Mouse (Mus musculus): ENCODE data around the gene Cmip. TPM values are rescaled to one million over a fixed set of nuclear protein-coding genes. Genes with fewer than 3 reads are reported as not detected.

Gene Cmip
- total RNA-seq, 2 experiments from 2014 or later: 17.6 to 22.3 TPM

- DNase-seq: peak; percentile 59 to 62
Measured at GRCm38 (mm10) chr8:117257821-117258575, 1.1 kb downstream of the Cmip start.

GRCm38 (mm10) chr8:117258576-117259040, 1.7 kb downstream of the Cmip start:
- no peak for DNase-seq

- DNase-seq: no peak
Measured at GRCm38 (mm10) chr8:117259431-117260001, 2.7 kb downstream of the Cmip start.

DNA sequence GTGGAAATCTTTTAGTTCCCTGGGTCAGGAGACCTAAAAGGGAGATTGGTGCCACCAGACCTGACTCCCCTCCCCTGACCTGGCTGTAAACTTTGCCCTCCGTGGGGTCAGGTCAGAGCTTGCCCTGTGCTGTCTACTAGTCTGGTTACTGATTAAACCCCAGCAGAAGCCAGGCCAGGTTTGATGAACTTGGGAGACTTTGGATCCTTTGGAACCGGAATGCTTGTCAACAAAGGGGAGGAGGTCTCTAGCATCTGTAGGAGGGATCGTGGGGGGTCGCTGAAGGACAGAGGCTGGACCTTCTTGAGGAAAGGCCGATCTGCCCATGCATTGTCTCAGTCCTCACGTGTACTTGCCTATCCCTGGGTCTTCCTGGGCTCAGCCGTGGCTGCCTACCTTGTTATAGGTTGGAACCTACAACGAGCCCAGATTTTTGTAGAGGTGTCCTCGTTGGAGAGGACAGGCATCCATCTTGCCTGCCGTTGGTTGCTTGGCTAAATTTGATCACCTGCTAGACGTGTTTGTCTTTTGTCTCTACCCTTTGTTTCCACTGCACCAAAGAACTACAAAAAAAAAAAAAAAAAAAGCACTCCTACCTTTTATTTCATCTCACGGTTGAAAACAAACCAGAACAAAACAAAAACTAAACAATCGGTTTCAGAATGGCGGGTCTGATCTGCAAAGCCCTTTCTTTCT, 3.5 kb downstream of the Cmip start:
- no peak for DNase-seq

- no peak for DNase-seq
Measured at GRCm38 (mm10) chr8:117260930-117261475, 4.1 kb downstream of the Cmip start.

GRCm38 (mm10) chr8:117261702-117262101, 4.8 kb downstream of the Cmip start:
- no peak for DNase-seq

DNA sequence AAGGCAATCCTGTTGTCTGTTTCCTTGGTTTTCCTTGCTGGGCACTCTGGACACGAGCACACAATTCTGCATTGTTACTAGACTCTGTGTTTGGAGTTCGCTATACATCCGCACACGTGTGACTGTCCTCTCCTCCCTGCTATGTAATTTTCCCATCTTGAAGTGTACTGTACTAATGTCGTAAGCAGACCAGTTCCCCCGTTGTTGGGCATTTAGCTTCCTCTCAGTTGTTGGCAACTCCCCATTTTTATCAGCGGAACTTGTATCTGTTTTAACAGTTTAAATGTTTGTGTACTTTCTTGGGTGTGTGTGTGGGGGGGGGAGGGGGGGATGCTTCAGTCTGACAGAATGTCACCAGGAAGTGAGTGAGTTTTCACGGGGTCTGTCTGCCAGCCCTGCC, 5.8 kb downstream of the Cmip start:
- DNase-seq: no peak

DNA sequence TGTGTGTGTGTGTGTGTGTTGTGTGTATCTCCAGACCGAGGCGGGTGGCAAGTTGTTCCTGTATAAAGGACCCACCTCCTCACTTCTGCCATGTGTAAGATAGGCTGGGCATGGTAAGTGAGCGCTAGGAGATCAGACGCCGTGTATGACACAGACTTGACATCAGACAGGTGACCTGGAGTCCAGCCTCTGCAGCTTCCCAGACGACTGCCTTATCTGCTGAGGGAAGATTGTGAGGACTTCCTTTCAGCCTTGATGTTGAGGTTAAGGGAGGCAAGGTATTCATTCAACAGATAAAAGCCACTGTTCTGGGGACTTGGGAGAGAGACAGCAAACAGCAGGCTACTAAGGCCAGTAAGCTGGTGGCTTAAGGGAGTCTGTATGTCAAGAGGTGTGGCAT, 6.6 kb downstream of the Cmip start:
- no peak for DNase-seq

DNA sequence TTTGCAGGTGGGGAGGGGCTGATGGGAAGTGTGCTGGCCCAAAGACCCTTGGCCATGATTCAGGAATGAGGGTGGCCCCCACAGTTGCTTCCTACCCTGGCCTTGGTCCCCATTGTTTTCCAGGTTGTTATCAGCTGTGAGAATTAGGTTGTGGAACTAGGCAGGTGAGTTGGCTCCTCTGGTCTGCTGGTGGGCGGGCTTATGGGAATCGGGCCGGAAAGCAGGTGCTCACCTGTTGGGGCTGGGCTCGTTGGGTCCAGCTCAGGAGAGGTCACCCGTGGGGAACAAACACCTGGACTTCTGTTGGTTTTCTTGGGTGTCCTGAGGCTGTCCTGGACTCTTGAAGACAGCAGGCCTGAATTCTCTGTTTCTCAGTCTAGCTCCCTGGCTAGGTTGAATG, 8.2 kb downstream of the Cmip start:
- DNase-seq: no peak

GRCm38 (mm10) chr8:117267403-117268129, 10.7 kb downstream of the Cmip start:
- no peak for DNase-seq

GRCm38 (mm10) chr8:117278234-117278633, 21.4 kb downstream of the Cmip start:
- DNase-seq: no peak

GRCm38 (mm10) chr8:117278668-117279132, 21.8 kb downstream of the Cmip start:
- DNase-seq: no peak

- peak; percentile 61 to 76 for DNase-seq
Measured at GRCm38 (mm10) chr8:117280488-117280887, 23.6 kb downstream of the Cmip start.

DNA sequence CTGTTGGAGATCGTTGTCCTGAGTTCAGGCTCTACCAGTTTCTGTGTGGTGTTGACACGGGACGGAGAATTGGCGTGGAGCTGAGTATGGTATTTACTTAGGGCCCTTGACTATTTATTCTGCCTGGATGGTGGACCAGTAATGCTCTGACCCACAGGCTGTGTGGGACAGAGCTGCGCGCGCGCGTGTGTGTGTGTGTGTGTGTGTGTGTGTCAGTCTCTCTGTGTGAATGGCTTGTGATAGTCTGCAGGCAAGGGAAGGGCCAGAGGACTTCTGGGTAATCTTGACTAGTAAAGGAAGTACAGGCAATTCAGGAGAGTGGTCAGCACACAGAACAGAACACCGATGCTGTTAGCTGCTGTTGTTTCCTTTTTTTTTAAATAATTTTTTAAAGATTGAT, 24.8 kb downstream of the Cmip start:
- DNase-seq: no peak

DNA sequence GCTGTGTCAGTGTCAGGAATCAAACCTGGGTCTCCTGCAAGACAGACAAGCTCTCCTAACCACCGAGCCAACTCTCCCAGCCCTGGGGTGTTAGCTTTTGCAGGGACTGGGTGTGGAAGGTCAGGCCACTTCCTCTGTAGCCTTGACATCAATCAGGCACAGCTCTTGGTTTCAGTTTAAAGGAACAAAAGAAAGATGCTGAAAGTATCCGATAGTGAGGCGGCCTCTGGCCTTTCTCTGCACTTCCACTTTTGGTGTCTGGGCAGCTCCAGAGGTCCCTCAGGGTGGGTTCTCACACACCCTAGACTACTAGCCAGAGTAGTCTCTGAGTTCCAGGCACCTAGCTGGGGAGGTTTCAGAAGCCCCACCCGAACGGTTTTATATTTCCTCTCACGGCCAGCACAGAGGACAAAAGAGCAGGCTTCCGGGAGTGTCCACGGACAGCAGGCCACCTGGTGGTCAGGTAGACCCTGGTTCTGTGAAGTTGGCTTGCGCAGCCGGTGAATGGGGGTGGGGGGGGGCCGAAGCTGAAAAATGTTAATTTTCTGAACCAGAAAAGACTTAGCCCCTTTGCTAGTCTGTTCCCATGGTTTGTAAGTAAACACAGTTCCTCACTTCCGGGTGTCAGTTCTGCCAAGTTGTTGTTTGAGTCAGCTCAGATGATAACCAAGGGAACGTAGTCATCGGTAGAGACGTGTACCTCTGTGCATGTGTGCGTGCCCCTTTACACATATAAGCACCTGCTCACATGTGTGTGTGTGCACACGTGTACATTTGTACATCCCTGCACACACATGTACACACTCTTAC, 25.5 kb downstream of the Cmip start:
- peak; percentile 56 to 80 for DNase-seq

- no peak for DNase-seq
Measured at GRCm38 (mm10) chr8:117284768-117285484, 28.1 kb downstream of the Cmip start.

DNA sequence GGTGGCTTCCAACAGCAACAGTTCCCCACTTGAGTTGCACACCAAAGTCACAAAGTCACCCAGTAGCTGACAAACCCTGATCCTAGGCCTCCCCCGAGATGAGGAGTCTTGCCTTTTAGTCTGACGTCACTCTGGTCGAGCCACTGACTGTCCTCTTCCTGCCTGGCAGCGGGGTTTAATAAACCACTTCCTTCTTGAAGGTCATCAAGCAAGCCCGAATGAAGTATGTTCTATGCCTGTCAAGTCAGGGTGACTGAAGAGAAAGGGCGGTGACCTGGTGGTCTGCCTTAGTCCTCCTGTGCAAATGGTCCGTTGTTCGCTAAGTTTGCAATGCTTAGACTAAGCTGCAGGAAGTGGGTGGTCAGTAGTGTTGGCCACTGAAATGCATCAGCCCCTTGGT, 31.1 kb downstream of the Cmip start:
- peak in 1 of 2 experiments; percentile 60 for DNase-seq

DNA sequence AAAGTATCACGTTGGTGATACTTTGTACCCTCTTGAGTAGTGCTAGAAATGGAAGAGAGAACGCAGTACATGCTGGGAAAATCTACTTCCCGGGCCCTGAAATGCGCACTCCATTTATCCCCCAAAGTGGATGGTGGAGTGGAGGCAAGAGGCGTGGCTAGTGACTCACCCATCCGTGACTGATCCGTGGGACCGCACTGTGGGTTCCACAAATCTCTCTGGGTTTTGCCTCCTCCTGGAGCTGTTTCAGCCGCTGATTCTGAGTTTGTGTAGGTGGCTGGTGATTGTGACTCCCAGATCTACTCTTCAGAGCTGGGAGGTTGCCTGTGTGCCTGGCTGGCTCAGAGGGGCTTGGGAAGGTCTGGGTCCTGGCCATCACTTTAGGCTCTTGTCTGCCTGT, 32.2 kb downstream of the Cmip start:
- no peak for DNase-seq

DNA sequence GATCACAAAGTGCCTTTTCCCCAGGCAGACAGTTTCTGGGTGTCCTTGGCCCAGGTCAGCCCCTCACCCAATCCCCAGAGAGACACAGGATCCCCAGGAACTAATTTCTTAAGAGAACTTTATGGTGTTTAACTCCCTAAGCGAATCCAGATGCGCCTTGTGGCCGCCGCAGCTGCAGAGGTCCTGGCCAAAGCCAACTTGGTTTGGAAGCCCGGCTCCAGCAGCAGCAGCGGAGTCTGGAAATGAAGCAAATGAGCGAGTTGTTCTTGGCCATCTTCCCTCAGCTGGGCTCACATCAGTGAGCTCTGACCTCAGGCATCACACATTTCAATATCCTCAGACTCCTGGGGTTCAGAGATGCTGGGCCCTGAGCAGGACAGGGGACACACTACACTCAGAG, 33.6 kb downstream of the Cmip start:
- peak; percentile 69 to 82 for DNase-seq

GRCm38 (mm10) chr8:117292262-117292661, 35.4 kb downstream of the Cmip start:
- no peak for DNase-seq

DNA sequence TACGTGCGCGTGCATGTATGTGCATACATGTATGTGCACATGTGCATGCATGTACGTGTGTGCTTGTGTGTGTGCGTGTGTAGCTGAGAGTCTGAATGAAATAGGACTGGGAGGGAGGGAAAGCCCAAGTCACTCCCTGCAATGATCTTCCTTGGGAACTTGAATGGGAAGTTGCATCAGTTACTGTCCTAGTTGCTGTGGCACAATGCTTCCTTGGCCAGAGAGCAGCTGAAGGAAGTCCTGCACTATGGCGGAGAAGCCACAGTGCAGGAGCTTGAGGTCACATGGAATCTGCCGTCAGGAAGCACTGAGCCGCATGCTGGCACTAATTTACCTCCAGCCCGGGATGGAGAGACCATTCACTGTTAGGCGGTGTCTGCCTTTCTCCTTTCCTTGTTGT, 37.9 kb downstream of the Cmip start:
- DNase-seq: peak in 1 of 2 experiments; percentile 50

Data from heart, adult 18-20 months (tissue).